Mouse (Mus musculus): ENCODE data around the gene Greb1. TPM values are rescaled to one million over a fixed set of nuclear protein-coding genes. Genes with fewer than 3 reads are reported as not detected.

Greb1 gene
- total RNA-seq (2014; fragmentation: Nextera tagmentation) (0.49 TPM in 1 of 2 replicates, not detected in the other), total RNA-seq (2017) (0.13 and 0.26 TPM in 2 replicates)

- peak; percentile 31 for ATAC-seq (replicated peaks; ENCODE audit: poor library complexity, severe bottlenecking)
Observed at GRCm38 (mm10) chr12:16800259-16800958, at the start of gene Greb1. Gene Greb1 (minus strand): TSS chr12:16800886.

- no peak for ATAC-seq (replicated peaks; ENCODE audit: poor library complexity, severe bottlenecking)
Observed at GRCm38 (mm10) chr12:16849821-16850220, 49.1 kb upstream of the Greb1 start.

GRCm38 (mm10) chr12:16848501-16848900, 47.8 kb upstream of the Greb1 start:
- no peak for ATAC-seq (replicated peaks; ENCODE audit: poor library complexity, severe bottlenecking)

GRCm38 (mm10) chr12:16847204-16847792, 46.6 kb upstream of the Greb1 start:
- ATAC-seq (replicated peaks; ENCODE audit: poor library complexity, severe bottlenecking), result peak; percentile 37

- ATAC-seq (replicated peaks; ENCODE audit: poor library complexity, severe bottlenecking), result no peak
Observed at GRCm38 (mm10) chr12:16844623-16845592, 44.2 kb upstream of the Greb1 start.

- no peak for ATAC-seq (replicated peaks; ENCODE audit: poor library complexity, severe bottlenecking)
Observed at GRCm38 (mm10) chr12:16840842-16841782, 40.4 kb upstream of the Greb1 start.

GRCm38 (mm10) chr12:16837766-16838165, 37.1 kb upstream of the Greb1 start:
- no peak for ATAC-seq (replicated peaks; ENCODE audit: poor library complexity, severe bottlenecking)

- ATAC-seq (replicated peaks; ENCODE audit: poor library complexity, severe bottlenecking), result no peak
Observed at GRCm38 (mm10) chr12:16836188-16836587, 35.5 kb upstream of the Greb1 start.

GRCm38 (mm10) chr12:16834701-16835100, 34.0 kb upstream of the Greb1 start:
- no peak for ATAC-seq (replicated peaks; ENCODE audit: poor library complexity, severe bottlenecking)

- no peak for ATAC-seq (replicated peaks; ENCODE audit: poor library complexity, severe bottlenecking)
Observed at GRCm38 (mm10) chr12:16831071-16831470, 30.4 kb upstream of the Greb1 start.

- ATAC-seq (replicated peaks; ENCODE audit: poor library complexity, severe bottlenecking), result 0 out of 2 replicates have a peak, but pooled peaks have one; percentile 31
Observed at GRCm38 (mm10) chr12:16829785-16830184, 29.1 kb upstream of the Greb1 start.

GRCm38 (mm10) chr12:16828505-16828904, 27.8 kb upstream of the Greb1 start:
- peak; percentile 52 for ATAC-seq (replicated peaks; ENCODE audit: poor library complexity, severe bottlenecking)

GRCm38 (mm10) chr12:16823701-16824100, 23.0 kb upstream of the Greb1 start:
- no peak for ATAC-seq (replicated peaks; ENCODE audit: poor library complexity, severe bottlenecking)

- no peak for ATAC-seq (replicated peaks; ENCODE audit: poor library complexity, severe bottlenecking)
Observed at GRCm38 (mm10) chr12:16822181-16822734, 21.6 kb upstream of the Greb1 start.

- ATAC-seq (replicated peaks; ENCODE audit: poor library complexity, severe bottlenecking), result no peak
Observed at GRCm38 (mm10) chr12:16820761-16821160, 20.1 kb upstream of the Greb1 start.

- no peak for ATAC-seq (replicated peaks; ENCODE audit: poor library complexity, severe bottlenecking)
Observed at GRCm38 (mm10) chr12:16818513-16818912, 17.8 kb upstream of the Greb1 start.

- ATAC-seq (replicated peaks; ENCODE audit: poor library complexity, severe bottlenecking), result no peak
Observed at GRCm38 (mm10) chr12:16817147-16817546, 16.5 kb upstream of the Greb1 start.

GRCm38 (mm10) chr12:16811477-16811876, 10.8 kb upstream of the Greb1 start:
- ATAC-seq (replicated peaks; ENCODE audit: poor library complexity, severe bottlenecking), result 0 out of 2 replicates have a peak, but pooled peaks have one; percentile 4

Data from granulocyte monocyte progenitor cell, adult 5-6 weeks (primary cell).